Mouse (Mus musculus) kidney, postnatal 25 days (tissue): ENCODE measurements around the gene Tnfrsf8.

ENCODE experiments used
- DNase-seq, 2 experiments: peaks; one replicate each; pipeline ENCODE4 v3.0.0; 2021; ENCODE audit warnings: mixed read lengths in 2 of 2

The Tnfrsf8 gene

DNA sequence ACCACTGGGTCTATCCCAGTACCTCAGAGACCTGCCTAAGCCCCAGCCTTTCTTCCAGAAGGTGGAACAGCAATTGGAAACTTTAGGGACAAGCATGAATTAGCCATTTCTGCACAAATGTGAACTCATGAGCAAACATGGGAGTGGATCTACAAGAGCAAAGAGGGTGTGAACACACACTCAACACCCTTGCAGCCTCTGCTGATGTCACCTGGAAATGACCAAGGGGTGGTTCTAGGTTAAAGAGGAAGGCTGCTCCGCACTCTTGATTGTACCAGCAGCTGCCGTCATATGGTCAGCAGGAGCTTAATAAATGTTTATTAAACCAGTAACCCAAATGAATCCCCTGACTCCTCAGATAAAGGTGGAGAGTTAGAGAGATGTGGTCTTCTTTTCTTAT, 84.3 kb downstream of the Tnfrsf8 start:
- no peak for DNase-seq

DNA sequence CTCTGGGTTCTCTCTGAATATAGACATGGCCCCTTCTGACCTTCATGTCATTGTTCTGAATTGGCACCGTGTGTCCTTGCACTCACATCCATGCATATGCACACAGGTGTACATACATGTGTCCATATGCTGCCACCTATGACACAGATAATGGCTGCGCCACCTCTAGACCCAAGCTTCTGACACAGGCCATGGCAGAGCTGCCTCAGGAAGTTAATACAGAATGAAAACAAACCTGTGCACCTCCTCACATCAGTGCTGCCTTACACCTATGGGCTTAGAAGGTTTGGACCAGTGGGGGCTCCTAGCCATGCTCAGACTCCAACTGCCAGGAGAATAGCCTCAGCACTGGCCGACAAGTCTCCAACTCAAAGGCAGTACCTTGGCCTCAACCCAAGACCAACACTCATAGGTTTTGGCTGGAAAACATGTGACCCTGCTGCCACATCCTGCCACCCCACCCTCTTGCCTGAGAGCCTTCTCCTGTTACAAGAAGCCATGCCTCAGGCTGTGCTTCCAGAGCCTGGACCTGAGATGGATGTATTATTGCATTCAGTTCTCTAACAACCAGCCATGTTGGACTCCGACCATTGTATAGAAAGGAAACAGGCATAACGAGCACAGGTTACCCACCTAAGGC, 85.3 kb downstream of the Tnfrsf8 start:
- DNase-seq, result peak; percentile 28 to 48

DNA sequence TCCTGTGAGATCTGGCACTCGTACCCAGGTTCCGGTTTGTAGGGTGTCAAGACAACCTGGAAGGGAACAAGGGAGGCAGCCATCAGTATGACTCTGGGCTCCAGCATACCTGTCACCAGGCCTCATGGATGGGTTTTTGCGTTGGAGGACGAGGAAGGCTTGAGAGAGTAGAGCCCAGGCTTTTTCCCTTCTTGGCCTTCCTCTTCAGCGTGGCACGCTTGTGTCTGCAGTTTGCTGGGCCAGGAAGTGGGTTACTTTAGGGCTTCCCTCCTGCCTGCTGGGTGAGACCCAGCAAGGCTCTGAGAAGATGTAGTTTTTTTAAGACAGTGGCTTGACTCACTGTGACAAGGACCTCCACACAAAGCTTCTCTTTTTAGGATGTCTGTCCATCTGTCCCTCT, 85.9 kb downstream of the Tnfrsf8 start:
- no peak for DNase-seq

DNA sequence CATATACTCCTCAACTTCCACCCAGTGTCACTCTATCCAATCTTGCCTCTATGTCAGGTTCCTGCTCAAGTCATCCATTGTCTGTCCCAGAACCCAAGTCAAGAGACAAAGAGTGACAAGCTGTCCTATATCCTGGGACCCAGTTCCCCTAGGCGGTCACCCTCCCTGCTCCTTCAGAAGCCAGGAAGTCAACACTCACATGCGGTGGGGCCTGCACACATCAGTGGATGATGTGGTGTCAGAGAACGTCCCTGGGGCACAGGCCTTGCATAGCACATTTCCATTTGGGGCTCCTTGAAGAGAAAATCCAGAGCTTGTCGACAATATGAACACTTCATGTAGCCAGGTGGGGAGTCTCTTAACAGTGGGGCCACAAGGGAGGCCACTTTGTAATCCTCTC, 90.4 kb downstream of the Tnfrsf8 start:
- DNase-seq, result no peak

DNA sequence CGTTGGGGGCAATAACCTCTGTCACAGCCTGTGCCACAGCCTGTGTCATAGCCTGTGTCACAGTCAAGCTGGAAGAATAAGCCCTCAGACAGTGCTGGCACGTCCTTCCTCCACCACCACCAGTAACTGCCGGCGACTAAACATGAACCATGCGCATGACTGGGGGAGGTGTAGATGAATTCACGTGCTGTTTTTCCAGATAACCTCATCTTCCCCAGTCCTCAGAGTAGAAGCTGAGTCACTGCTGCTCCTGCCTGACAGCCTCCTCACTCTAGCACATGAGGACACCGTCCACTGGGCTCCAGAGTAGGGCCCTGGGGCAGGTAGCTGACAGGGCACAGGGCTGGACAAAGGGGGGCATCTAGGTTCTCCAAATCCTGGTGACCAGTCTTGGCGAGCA, 92.9 kb downstream of the Tnfrsf8 start:
- no peak for DNase-seq

DNA sequence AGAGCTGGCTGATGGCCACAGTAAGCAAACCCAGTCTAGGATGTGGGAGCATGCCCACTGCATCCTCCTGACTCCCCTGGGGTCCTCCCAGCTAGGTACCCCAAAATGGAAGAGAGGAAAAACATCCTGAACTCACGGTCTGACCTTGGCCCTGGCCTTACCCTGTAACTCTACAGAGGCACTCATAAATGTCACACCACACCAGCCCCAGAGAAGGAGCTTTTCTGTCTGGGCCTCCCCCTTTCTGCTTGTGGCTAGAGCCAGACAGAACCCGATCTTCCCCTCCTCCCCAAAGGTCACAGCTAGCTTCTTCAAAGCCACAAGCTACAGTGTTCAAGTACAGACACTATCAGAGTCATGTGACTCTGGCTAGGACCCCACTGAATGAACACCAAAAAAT, 93.6 kb downstream of the Tnfrsf8 start:
- DNase-seq, result no peak

DNA sequence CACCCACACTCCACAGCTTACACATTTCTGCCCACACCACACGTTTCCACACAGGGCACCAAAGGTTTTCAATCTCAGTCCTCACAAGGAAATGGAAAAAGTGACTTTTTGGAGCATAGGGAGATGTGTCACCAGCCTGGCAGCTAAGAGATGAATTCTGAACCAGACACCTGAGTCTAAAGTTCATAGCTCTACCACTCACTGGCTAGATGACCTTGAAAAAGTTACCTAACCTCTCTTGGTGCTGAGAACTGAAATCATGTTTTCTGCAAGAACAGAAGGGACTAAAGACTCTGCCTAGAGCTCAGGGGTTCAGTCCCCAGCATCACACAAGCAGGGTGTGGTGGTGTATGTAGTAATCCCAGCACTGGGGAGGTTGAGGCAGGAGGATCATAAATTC, 95.0 kb downstream of the Tnfrsf8 start:
- DNase-seq, result no peak

DNA sequence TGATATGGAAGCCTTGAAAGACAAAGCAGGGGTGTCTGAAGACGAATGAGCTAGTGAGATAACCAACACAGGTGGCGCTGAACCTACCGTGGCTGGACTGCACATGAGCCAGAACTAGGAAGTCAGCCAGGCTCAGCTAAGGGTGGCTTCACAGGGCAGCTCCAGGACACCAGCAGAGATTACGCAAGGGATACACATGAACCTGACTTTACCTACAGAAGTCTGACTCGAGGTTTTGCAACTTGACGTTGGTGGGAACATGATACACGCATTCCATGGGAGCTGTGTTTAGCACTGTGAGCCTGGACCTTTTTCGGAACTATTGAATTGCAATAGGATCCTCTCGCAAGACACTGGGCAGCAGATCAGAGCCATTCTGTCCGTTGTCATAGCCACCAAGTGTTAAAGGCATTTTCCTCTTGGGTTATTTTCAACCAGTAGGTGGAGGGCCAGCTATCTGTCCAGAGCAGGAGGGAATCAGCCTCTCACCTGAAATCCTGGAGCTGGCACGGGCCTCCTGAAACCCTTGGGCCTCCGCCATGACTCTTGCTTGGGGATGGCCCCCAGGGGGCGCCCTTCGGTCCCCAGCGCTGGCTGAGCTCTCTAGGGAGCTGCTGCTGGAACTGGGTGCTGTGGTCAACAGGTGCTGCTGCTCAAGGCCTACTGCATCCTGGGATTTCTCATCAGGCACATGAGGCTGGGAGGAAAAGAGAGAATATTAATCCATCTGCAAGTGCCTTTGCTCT, 95.6 kb downstream of the Tnfrsf8 start:
- peak; percentile 20 to 57 for DNase-seq

DNA sequence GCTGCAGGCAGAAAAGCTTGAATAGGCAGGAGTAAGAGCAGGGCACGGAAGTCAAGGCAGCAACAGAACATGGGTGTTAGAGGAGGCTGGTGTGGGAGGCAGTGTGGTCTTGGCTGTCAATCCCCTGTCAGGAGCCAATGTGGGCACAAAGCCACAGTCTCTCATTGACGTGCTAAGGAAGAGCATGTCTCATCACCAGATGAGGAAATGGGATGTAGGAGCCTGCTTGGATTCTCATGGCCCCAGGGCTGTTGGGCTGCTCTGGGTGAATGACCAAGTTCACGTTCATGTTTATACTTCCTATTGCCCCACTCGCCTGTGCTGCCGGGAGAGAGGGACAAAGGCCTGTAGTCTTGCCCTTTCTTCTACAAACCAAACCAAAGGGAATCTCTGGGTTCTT, 97.1 kb downstream of the Tnfrsf8 start:
- no peak for DNase-seq
